Mouse (Mus musculus) heart, embryonic 14.5 days (tissue): ENCODE results near the gene Gm11562. TPM values are rescaled to one million over a fixed set of nuclear protein-coding genes. Genes with fewer than 3 reads are reported as not detected.
"Not testable (repeated sequence)": the region's sequence is repeated elsewhere in the genome, so short reads cannot be mapped to it uniquely, and the experiment has no call there.

Experiments used
- ATAC-seq: fragments of 200-750 bp; cut with Nextera tagmentation; 2 replicates; pipeline ENCODE4 v1.8.0; 2017; ENCODE audit warnings: low read depth, moderate TSS enrichment; ENCODE audit not compliant: insufficient number of reproducible peaks, insufficient read depth, low FRiP score
- H3K27ac ChIP-seq, 2 experiments: fragments of 200-500 bp in 1 of 2; fragments of 300-500 bp in 1 of 2; sonication (generic) in 1 of 2; replicated peaks in 1 of 2; 2 replicates each; pipeline ENCODE4 v1.5.1; 2012 to 2014; ENCODE audit warnings: low read depth in 2 of 2, low read length in 2 of 2, control low read depth in 1 of 2, mild to moderate bottlenecking in 1 of 2, mixed read lengths in 1 of 2; ENCODE audit not compliant: control insufficient read depth in 1 of 2, insufficient read depth in 1 of 2
- H3K27me3 ChIP-seq: fragments of 300-500 bp; sonication (generic); 2 replicates; pipeline ENCODE4 v1.6.1; 2014; ENCODE audit warnings: mild to moderate bottlenecking, low read length, control low read depth; ENCODE audit not compliant: control insufficient read depth, insufficient read depth
- H3K36me3 ChIP-seq: fragments of 300-500 bp; sonication (generic); 2 replicates; pipeline ENCODE4 v1.6.1; 2014; ENCODE audit warnings: mild to moderate bottlenecking, control low read depth, low read length, mixed read lengths; ENCODE audit not compliant: control insufficient read depth, insufficient read depth
- H3K4me1 ChIP-seq, 2 experiments: fragments of 200-500 bp in 1 of 2; fragments of 300-500 bp in 1 of 2; sonication (generic) in 1 of 2; 2 replicates each; pipeline ENCODE4 v1.6.1; 2012 to 2014; ENCODE audit warnings: low read length in 2 of 2, control low read depth in 1 of 2, mixed read lengths in 1 of 2; ENCODE audit not compliant: control insufficient read depth in 2 of 2, insufficient read depth in 2 of 2
- H3K4me2 ChIP-seq: fragments of 300-500 bp; sonication (generic); 2 replicates; pipeline ENCODE4 v1.6.1; 2014; ENCODE audit warnings: mild to moderate bottlenecking, low read length
- H3K4me3 ChIP-seq, 2 experiments: fragments of 200-500 bp in 1 of 2; fragments of 300-500 bp in 1 of 2; sonication (generic) in 1 of 2; 2 replicates each; pipeline ENCODE4 v1.5.1; 2012 to 2014; ENCODE audit warnings: low read length in 2 of 2, mild to moderate bottlenecking in 2 of 2, control low read depth in 1 of 2, low read depth in 1 of 2, moderate library complexity in 1 of 2; ENCODE audit not compliant: control insufficient read depth in 1 of 2, insufficient read depth in 1 of 2
- H3K9ac ChIP-seq: fragments of 300-500 bp; sonication (generic); 2 replicates; pipeline ENCODE4 v1.6.1; 2014; ENCODE audit warnings: mild to moderate bottlenecking, low read length
- H3K9me3 ChIP-seq: fragments of 300-500 bp; sonication (generic); 2 replicates; pipeline ENCODE4 v1.6.1; 2016; ENCODE audit warnings: low read length, control low read depth; ENCODE audit not compliant: control insufficient read depth
- WGBS: fragments of 180-500 bp; shearing (Covaris S2); extraction: QIAGEN DNeasy Blood & Tissue Kit; methylation state at CpG from one replicate; pipeline ENCODE4 v1.1.7; 2014; 5-methylcytosine and 5-hydroxymethylcytosine counted together
- polyA plus RNA-seq: library from polyadenylated mRNA; unstranded; fragments of >200 nt; fragmentation: Nextera tagmentation; extraction: Ambion mirVana; gene quantifications from 2 replicates; pipeline ENCODE4 v1.2.1, GENCODE M21; 2014

Gene Gm11562
- polyA plus RNA-seq, 1 experiment from 2014 or later, result not detected

GRCm38 (mm10) chr11:99644351-99644750 lies 24.1 kb upstream of the Gm11562 start:
- Histone ChIP-seq H3K4me1 (no peaks in the 10 kb centered on the region), H3K4me2 (no peak overlapping the region), H3K36me3 (no peaks in the 10 kb centered on the region), H3K4me3 (no peak overlapping the region), H3K9me3 (no peaks in the 10 kb centered on the region), H3K27me3 (no peaks in the 10 kb centered on the region), H3K27ac (no peak overlapping the region), H3K9ac (no peak overlapping the region)
- WGBS, result 75% methylated on average over 3 of the region's 3 CpGs
- ATAC-seq, result no peak

GRCm38 (mm10) chr11:99643635-99644139 lies 23.5 kb upstream of the Gm11562 start, which contains the start of gene Krtap4-7:
Krtap4-7 (minus strand) TSS chr11:99644089.
- ATAC-seq, H3K27ac ChIP-seq, H3K9me3 ChIP-seq, H3K4me3 ChIP-seq, H3K9ac ChIP-seq, H3K4me1 ChIP-seq, H3K27me3 ChIP-seq, H3K4me2 ChIP-seq, H3K36me3 ChIP-seq: not testable (repeated sequence)
- 79% methylated on average over 9 of the region's 9 CpGs for whole genome bisulfite sequencing

DNA sequence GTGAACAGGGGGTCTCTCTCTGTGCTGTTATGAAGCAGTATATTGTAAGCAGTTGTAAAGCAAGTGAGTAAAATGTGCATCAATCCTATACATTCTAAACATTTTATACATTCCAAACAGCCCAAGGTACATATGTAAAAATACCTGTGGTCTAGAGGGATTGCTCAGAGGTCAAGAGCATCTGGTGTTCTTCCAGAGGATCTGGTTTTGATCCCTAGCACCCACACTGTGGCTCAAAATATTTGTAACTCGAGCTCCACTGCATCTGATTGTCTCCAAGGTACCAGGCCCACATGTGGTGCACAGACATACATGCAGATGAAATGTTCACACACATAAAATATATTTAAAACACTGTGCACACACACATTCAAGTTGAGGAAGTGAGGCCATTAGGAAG lies 20.7 kb upstream of the Gm11562 start:
- Histone ChIP-seq H3K27ac (no peak overlapping the region), H3K4me3 (no peak overlapping the region), H3K4me2 (no peak overlapping the region), H3K9ac (no peak overlapping the region), H3K9me3 (no peaks in the 10 kb centered on the region), H3K36me3 (no peaks in the 10 kb centered on the region), H3K27me3 (no peaks in the 10 kb centered on the region), H3K4me1 (no peaks in the 10 kb centered on the region)
- no peak for ATAC-seq
- WGBS, result 31% methylated on average over 1 of the region's 1 CpGs

DNA sequence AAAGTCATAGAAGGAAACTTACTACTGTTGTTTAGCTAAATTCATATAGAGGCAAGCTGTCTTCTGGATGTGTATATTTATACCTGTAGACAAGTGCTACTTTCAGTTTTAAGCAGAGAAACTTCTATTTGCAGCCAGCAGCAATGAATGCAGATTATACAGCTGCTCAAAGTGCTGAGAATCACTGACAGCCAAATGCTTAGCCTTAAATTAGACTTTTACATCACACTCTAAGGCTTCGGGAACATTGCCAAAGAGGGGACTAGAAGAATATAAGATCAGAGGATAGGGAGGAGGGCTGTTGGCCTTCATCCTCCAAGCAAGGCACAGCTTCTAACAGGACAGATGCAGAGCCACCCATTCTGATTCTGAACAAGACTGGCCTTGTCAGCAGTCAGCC lies 16.9 kb upstream of the Gm11562 start:
- 44% methylated on average over 1 of the region's 1 CpGs for WGBS
- H3K4me2 ChIP-seq, result no peak overlapping the region
- H3K27ac ChIP-seq, result no peak overlapping the region
- no peaks in the 10 kb centered on the region for H3K36me3 ChIP-seq
- no peaks in the 10 kb centered on the region for H3K9me3 ChIP-seq
- H3K4me1 ChIP-seq, result no peaks in the 10 kb centered on the region
- no peak overlapping the region for H3K4me3 ChIP-seq
- no peak overlapping the region for H3K9ac ChIP-seq
- ATAC-seq, result no peak
- no peaks in the 10 kb centered on the region for H3K27me3 ChIP-seq

GRCm38 (mm10) chr11:99634653-99635134 lies 14.5 kb upstream of the Gm11562 start, which contains the start of gene Krtap4-2:
Krtap4-2 (minus strand) TSS chr11:99635084.
- Histone ChIP-seq H3K36me3 (no peaks in the 10 kb centered on the region), H3K4me1 (no peaks in the 10 kb centered on the region), H3K9me3 (no peaks in the 10 kb centered on the region), H3K9ac (no peak within 1 kb of the TSS), H3K4me2 (no peak within 1 kb of the TSS), H3K27ac (no peak within 1 kb of the TSS), H3K4me3 (no peak within 1 kb of the TSS), H3K27me3 (no peaks in the 10 kb centered on the region)
- ATAC-seq, result no peak
- WGBS, result 30% methylated on average over 8 of the region's 8 CpGs

DNA sequence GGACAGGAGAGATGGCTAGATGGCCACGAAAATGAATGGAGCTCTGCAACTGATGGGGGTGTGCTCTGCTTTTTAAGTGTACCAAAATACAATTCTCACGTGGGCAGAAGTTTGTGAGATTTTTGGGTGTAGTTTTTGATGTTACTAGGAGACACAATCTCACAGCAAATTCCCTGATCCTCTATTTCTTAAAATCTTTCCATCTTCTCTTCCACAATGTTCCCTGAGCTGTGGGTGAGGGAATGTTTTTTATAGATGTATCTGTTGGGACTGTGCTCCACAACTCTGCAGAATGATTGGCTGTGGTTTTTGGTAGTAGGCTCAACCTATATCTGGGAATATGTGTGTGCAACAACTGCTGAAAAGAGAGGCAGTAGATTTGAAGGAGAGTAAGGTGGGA lies 13.1 kb upstream of the Gm11562 start:
- Histone ChIP-seq H3K4me3 (no peak overlapping the region), H3K27me3 (no peaks in the 10 kb centered on the region), H3K9ac (no peak overlapping the region), H3K9me3 (no peaks in the 10 kb centered on the region), H3K4me1 (no peaks in the 10 kb centered on the region), H3K4me2 (no peak overlapping the region), H3K27ac (no peak overlapping the region), H3K36me3 (no peaks in the 10 kb centered on the region)
- ATAC-seq, result no peak
- 73% methylated on average over 2 of the region's 2 CpGs for WGBS

- H3K9ac ChIP-seq, result no peak overlapping the region
- no peak overlapping the region for H3K27ac ChIP-seq
- no peaks in the 10 kb centered on the region for H3K36me3 ChIP-seq
- H3K27me3 ChIP-seq, result no peaks in the 10 kb centered on the region
- no peak for ATAC-seq
- WGBS, result 61% methylated on average over 3 of the region's 3 CpGs
- no peaks in the 10 kb centered on the region for H3K4me1 ChIP-seq
- H3K4me2 ChIP-seq, result no peak overlapping the region
- no peak overlapping the region for H3K4me3 ChIP-seq
- no peaks in the 10 kb centered on the region for H3K9me3 ChIP-seq
Measured at GRCm38 (mm10) chr11:99630890-99631289, 10.7 kb upstream of the Gm11562 start.

DNA sequence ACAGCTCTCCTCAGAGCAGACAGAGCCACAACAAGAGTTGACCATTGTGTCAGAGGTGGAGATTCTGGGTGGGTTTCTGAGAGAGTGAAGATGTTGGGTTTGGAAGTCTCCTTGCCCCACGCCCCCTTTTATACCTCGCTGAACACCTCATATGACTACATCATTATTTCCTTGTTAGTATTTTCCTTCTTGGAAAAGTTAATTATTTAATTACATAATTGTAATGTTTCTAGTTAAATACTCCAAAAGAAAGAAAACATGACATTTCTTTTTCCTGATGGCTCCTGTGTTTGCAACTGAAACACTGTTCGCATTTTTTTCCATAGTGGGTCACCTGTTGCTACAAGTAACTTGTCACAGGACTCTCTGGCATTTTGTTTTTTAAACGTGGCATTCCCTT lies 7.9 kb upstream of the Gm11562 start, which contains the start of gene Krtap4-1:
Krtap4-1 (minus strand) TSS at position 101 of the 400 bp plus-strand sequence.
- Histone ChIP-seq H3K9ac (no peak within 1 kb of the TSS), H3K4me1 (no peaks in the 10 kb centered on the region), H3K27ac (no peak within 1 kb of the TSS), H3K4me3 (no peak within 1 kb of the TSS), H3K36me3 (no peaks in the 10 kb centered on the region), H3K27me3 (no peaks in the 10 kb centered on the region), H3K9me3 (no peaks in the 10 kb centered on the region), H3K4me2 (no peak within 1 kb of the TSS)
- WGBS, result 69% methylated on average over 4 of the region's 4 CpGs
- no peak for ATAC-seq
